Mouse (Mus musculus): ENCODE data around the gene Esrrg. TPM values are rescaled to one million over a fixed set of nuclear protein-coding genes. Genes with fewer than 3 reads are reported as not detected.

Esrrg gene
- total and polyA plus RNA-seq, 3 experiments, result 0.01 TPM; not detected in 2

DNA sequence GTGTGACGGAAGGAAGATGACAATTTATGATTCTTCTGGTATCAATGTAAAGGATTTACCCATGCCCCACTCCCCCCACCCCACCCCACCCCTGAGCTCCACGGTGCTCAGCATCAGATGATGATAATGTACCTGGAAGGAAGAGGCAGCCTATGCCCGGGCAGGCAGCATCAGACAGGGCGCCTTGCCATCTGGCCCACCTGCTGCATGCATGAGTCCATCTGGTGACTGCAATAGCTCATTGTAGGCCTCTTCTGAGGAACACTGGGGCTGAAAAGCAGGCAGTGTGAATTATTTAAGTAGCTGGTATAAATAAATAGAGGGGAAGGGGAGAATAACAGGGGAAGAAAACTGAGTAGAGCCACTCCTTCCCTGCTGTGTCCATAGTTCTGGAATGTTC, 405.8 kb downstream of the Esrrg start:
- H3K27ac ChIP-seq (ENCODE audit: control insufficient read depth, low read depth, low read length), result no peak overlapping the region
- no peaks in the 10 kb centered on the region for H3K36me3 ChIP-seq (ENCODE audit: control insufficient read depth in 1 of 2, insufficient read depth in 2 of 2, low read length in 2 of 2)
- no peaks in the 10 kb centered on the region; a peak in 1 of 4 replicates for H3K4me1 ChIP-seq (ENCODE audit: control insufficient read depth in 1 of 2, insufficient read depth in 2 of 2, low read length in 2 of 2)
- H3K27me3 ChIP-seq (ENCODE audit: control insufficient read depth in 1 of 2, insufficient read depth in 2 of 2, low read length in 2 of 2), result no peaks in the 10 kb centered on the region; a peak in 2 of 4 replicates
- no peaks in the 10 kb centered on the region for H3K9me3 ChIP-seq (replicated peaks; ENCODE audit: insufficient read depth, low read length)
- DNase-seq (ENCODE audit: low read depth, low spot score), result no peak
- no peak overlapping the region for H3K9ac ChIP-seq (ENCODE audit: control insufficient read depth, low read depth, low read length, poor library complexity, severe bottlenecking)
- no peak overlapping the region for H3K4me3 ChIP-seq (ENCODE audit: control insufficient read depth in 1 of 2, insufficient read depth in 1 of 2, low read depth in 2 of 2, low read length in 2 of 2)
- H3K79me2 ChIP-seq (ENCODE audit: control insufficient read depth, insufficient read depth, low read length, poor library complexity), result no peaks in the 10 kb centered on the region
- TF ChIP-seq SMC3 (IDR thresholded peaks at IDR 0.05; ENCODE audit: low read depth, low read length) (no peak), E2F4 (IDR thresholded peaks at IDR 0.05; ENCODE audit: borderline replicate concordance, low read depth, low read length) (no peak), EP300 (IDR thresholded peaks at IDR 0.05; ENCODE audit: low read depth in 1 of 2, low read length in 2 of 2) (no peak), MAX (IDR thresholded peaks at IDR 0.05; ENCODE audit: low read length) (no peak), RCOR1 (IDR thresholded peaks at IDR 0.05; ENCODE audit: low read depth, low read length) (no peak), MYB (IDR thresholded peaks at IDR 0.05; ENCODE audit: low read depth, low read length) (no peak), ZKSCAN1 (IDR thresholded peaks at IDR 0.05; ENCODE audit: low read depth, low read length) (no peak), SIN3A (IDR thresholded peaks at IDR 0.05; ENCODE audit: low read length) (no peak), MAFK (IDR thresholded peaks at IDR 0.05; ENCODE audit: borderline replicate concordance, low read depth, low read length) (no peak), BHLHE40 (IDR thresholded peaks at IDR 0.05; ENCODE audit: borderline replicate concordance, low read depth, low read length) (no peak), CTCF (IDR thresholded peaks at IDR 0.05 in 2 of 3, conservative IDR thresholded peaks at IDR 0.05 in 1 of 3; ENCODE audit: control insufficient read depth in 1 of 3, insufficient read depth in 1 of 3, low read depth in 2 of 3, low read length in 3 of 3, poor library complexity in 1 of 3, severe bottlenecking in 1 of 3) (no peak), ZMIZ1 (IDR thresholded peaks at IDR 0.05; ENCODE audit: low read depth, low read length) (no peak), MXI1 (IDR thresholded peaks at IDR 0.05; ENCODE audit: low read depth, low read length) (no peak), TAL1 (IDR thresholded peaks at IDR 0.05; ENCODE audit: low read length) (no peak), USF2 (IDR thresholded peaks at IDR 0.05; ENCODE audit: borderline replicate concordance in 1 of 2, insufficient read depth in 1 of 2, low read depth in 1 of 2, low read length in 2 of 2) (no peak), POLR2AphosphoS5 (IDR thresholded peaks at IDR 0.05; ENCODE audit: borderline replicate concordance, low read depth, low read length) (no peak), GATA1 (IDR thresholded peaks at IDR 0.05; ENCODE audit: low read depth, low read length) (no peak), POLR2A (IDR thresholded peaks at IDR 0.05; ENCODE audit: control insufficient read depth in 1 of 2, insufficient read depth in 1 of 2, low read depth in 1 of 2, low read length in 2 of 2, poor library complexity in 1 of 2) (no peak)

DNA sequence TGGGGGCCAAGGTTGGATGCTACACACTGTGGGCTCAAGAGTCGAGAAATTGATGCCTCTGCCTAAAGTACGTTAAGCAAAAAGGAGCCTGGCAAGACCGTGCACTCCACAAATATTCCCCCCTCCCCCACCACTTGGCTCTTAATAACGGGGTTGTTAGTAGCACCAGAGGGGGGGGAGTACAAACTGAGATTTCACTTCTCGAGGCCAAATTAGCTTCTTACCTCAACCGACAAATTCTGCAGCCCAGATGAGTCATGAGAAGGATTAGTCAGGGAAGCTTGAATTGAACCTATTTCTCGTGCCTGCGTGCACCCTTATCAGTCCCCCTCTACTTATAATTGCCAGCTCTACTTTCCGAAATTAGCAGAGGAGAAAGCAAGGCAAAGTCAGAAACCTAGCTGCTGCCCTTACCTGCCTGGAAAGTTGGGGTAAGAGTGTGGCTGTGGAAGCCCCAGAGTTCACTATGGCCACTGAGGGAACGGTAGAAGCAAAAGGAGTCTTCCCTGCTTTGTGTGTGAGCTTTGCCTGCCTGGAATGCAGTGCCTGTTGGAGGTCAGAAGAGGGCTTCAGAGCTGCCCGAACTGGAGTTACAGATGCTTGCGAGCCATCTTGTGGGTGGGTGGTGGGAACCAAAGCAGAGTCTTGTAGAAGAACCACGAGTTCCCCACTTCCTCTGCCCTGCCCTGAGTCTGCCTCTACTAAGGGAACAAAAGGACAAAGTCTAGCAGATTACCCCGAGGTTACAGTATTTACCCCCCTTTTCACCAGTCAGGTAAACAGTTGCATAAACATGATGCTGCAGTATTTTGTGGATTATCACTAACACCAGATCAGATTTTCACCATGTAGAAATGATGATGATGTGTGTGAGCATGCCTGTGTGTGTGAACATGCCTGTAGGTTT, 409.6 kb downstream of the Esrrg start:
- Histone ChIP-seq H3K27ac (ENCODE audit: control insufficient read depth, low read depth, low read length) (no peak overlapping the region), H3K4me1 (ENCODE audit: control insufficient read depth in 1 of 2, insufficient read depth in 2 of 2, low read length in 2 of 2) (no peaks in the 10 kb centered on the region), H3K4me3 (ENCODE audit: control insufficient read depth in 1 of 2, insufficient read depth in 1 of 2, low read depth in 2 of 2, low read length in 2 of 2) (no peak overlapping the region), H3K9me3 (replicated peaks; ENCODE audit: insufficient read depth, low read length) (no peaks in the 10 kb centered on the region), H3K27me3 (ENCODE audit: control insufficient read depth in 1 of 2, insufficient read depth in 2 of 2, low read length in 2 of 2) (no peaks in the 10 kb centered on the region), H3K9ac (ENCODE audit: control insufficient read depth, low read depth, low read length, poor library complexity, severe bottlenecking) (no peak overlapping the region), H3K36me3 (ENCODE audit: control insufficient read depth in 1 of 2, insufficient read depth in 2 of 2, low read length in 2 of 2) (no peaks in the 10 kb centered on the region), H3K79me2 (ENCODE audit: control insufficient read depth, insufficient read depth, low read length, poor library complexity) (no peaks in the 10 kb centered on the region)
- no peak for DNase-seq (ENCODE audit: low read depth, low spot score)
- TF ChIP-seq NELFE (IDR thresholded peaks at IDR 0.05; ENCODE audit: low read depth, low read length) (no peak), KAT2A (conservative IDR thresholded peaks at IDR 0.05; ENCODE audit: low read depth, low read length) (no peak), ZNF384 (IDR thresholded peaks at IDR 0.05; ENCODE audit: low read depth, low read length) (no peak), MEF2A (IDR thresholded peaks at IDR 0.05; ENCODE audit: extremely low read depth, insufficient replicate concordance, low read depth, low read length, poor library complexity, severe bottlenecking) (no peak), EP300 (IDR thresholded peaks at IDR 0.05; ENCODE audit: low read depth in 1 of 2, low read length in 2 of 2) (no peak), POLR2AphosphoS5 (IDR thresholded peaks at IDR 0.05; ENCODE audit: borderline replicate concordance, low read depth, low read length) (no peak), ZMIZ1 (IDR thresholded peaks at IDR 0.05; ENCODE audit: low read depth, low read length) (no peak), SIN3A (IDR thresholded peaks at IDR 0.05; ENCODE audit: low read length) (no peak), CHD2 (IDR thresholded peaks at IDR 0.05; ENCODE audit: low read length) (no peak), CHD1 (IDR thresholded peaks at IDR 0.05; ENCODE audit: low read depth, low read length) (no peak), ETS1 (IDR thresholded peaks at IDR 0.05; ENCODE audit: low read depth, low read length) (no peak), CTCF (IDR thresholded peaks at IDR 0.05 in 2 of 3, conservative IDR thresholded peaks at IDR 0.05 in 1 of 3; ENCODE audit: control insufficient read depth in 1 of 3, insufficient read depth in 1 of 3, low read depth in 2 of 3, low read length in 3 of 3, poor library complexity in 1 of 3, severe bottlenecking in 1 of 3) (no peak), MYB (IDR thresholded peaks at IDR 0.05; ENCODE audit: low read depth, low read length) (no peak), UBTF (IDR thresholded peaks at IDR 0.05; ENCODE audit: borderline replicate concordance, insufficient read depth, low read depth, low read length) (no peak), MAX (IDR thresholded peaks at IDR 0.05; ENCODE audit: low read length) (no peak), ZKSCAN1 (IDR thresholded peaks at IDR 0.05; ENCODE audit: low read depth, low read length) (no peak), POLR2A (IDR thresholded peaks at IDR 0.05; ENCODE audit: control insufficient read depth in 1 of 2, insufficient read depth in 1 of 2, low read depth in 1 of 2, low read length in 2 of 2, poor library complexity in 1 of 2) (no peak), HCFC1 (IDR thresholded peaks at IDR 0.05; ENCODE audit: low read depth, low read length) (no peak), E2F4 (IDR thresholded peaks at IDR 0.05; ENCODE audit: borderline replicate concordance, low read depth, low read length) (no peak)
